Mouse (Mus musculus): ENCODE results near the gene Tm9sf4.

The Tm9sf4 gene

GRCm38 (mm10) chr2:153157270-153157669, 3.8 kb upstream of the Tm9sf4 start:
- in situ Hi-C loops (cut with MboI, MseI), result no loop called here

- in situ Hi-C loops (cut with MboI, MseI), result loop anchor here in 1 of 2 experiments (5.0 kb wide), 1 partner anchor 72 kb away; no protein-coding TSS in a partner anchor
Measured at GRCm38 (mm10) chr2:153160133-153160532, 970 bp upstream of the Tm9sf4 start.

- in situ Hi-C loops (cut with MboI, MseI), result loop anchor here in 1 of 2 experiments (5.0 kb wide), 1 partner anchor 71 kb away; no protein-coding TSS in a partner anchor
Measured at GRCm38 (mm10) chr2:153161684-153162080, 579 bp downstream of the Tm9sf4 start.

- in situ Hi-C loops (cut with MboI, MseI), result no loop called here
Measured at GRCm38 (mm10) chr2:153167136-153167535, 6.0 kb downstream of the Tm9sf4 start.

GRCm38 (mm10) chr2:153168134-153168820, 7.2 kb downstream of the Tm9sf4 start:
- in situ Hi-C loops (cut with MboI, MseI), result no loop called here

- in situ Hi-C loops (cut with MboI, MseI), result no loop called here
Measured at GRCm38 (mm10) chr2:153170490-153171224, 9.6 kb downstream of the Tm9sf4 start.

- in situ Hi-C loops (cut with MboI, MseI), result no loop called here
Measured at GRCm38 (mm10) chr2:153171966-153172365, 10.9 kb downstream of the Tm9sf4 start.

GRCm38 (mm10) chr2:153175995-153176570, 15.0 kb downstream of the Tm9sf4 start:
- in situ Hi-C loops (cut with MboI, MseI), result no loop called here

GRCm38 (mm10) chr2:153177188-153177587, 16.1 kb downstream of the Tm9sf4 start:
- in situ Hi-C loops (cut with MboI, MseI), result no loop called here

GRCm38 (mm10) chr2:153179126-153179860, 18.2 kb downstream of the Tm9sf4 start:
- in situ Hi-C loops (cut with MboI, MseI), result no loop called here

GRCm38 (mm10) chr2:153179961-153180360, 18.9 kb downstream of the Tm9sf4 start:
- in situ Hi-C loops (cut with MboI, MseI), result no loop called here

GRCm38 (mm10) chr2:153186176-153186591, 25.1 kb downstream of the Tm9sf4 start:
- in situ Hi-C loops (cut with MboI, MseI), result no loop called here

GRCm38 (mm10) chr2:153187848-153188247, 26.7 kb downstream of the Tm9sf4 start:
- in situ Hi-C loops (cut with MboI, MseI), result no loop called here

- in situ Hi-C loops (cut with MboI, MseI), result no loop called here
Measured at GRCm38 (mm10) chr2:153191242-153191641, 30.1 kb downstream of the Tm9sf4 start.

GRCm38 (mm10) chr2:153194255-153194654, 33.2 kb downstream of the Tm9sf4 start:
- in situ Hi-C loops (cut with MboI, MseI), result no loop called here

- in situ Hi-C loops (cut with MboI, MseI), result no loop called here
Measured at GRCm38 (mm10) chr2:153198485-153198884, 37.4 kb downstream of the Tm9sf4 start.

- in situ Hi-C loops (cut with MboI, MseI), result no loop called here
Measured at GRCm38 (mm10) chr2:153199114-153199513, 38.0 kb downstream of the Tm9sf4 start.

GRCm38 (mm10) chr2:153202766-153203165, 41.7 kb downstream of the Tm9sf4 start:
- in situ Hi-C loops (cut with MboI, MseI), result no loop called here

GRCm38 (mm10) chr2:153208149-153208548, 47.0 kb downstream of the Tm9sf4 start:
- in situ Hi-C loops (cut with MboI, MseI), result no loop called here

GRCm38 (mm10) chr2:153209286-153209685, 48.2 kb downstream of the Tm9sf4 start:
- in situ Hi-C loops (cut with MboI, MseI), result no loop called here

GRCm38 (mm10) chr2:153211451-153211850, 50.3 kb downstream of the Tm9sf4 start:
- in situ Hi-C loops (cut with MboI, MseI), result no loop called here

GRCm38 (mm10) chr2:153213351-153213750, 52.2 kb downstream of the Tm9sf4 start:
- in situ Hi-C loops (cut with MboI, MseI), result no loop called here

Measured in T-helper 17 cell (primary cell).